Mouse (Mus musculus): ENCODE measurements around the gene Hist1h4d. TPM values are rescaled to one million over a fixed set of nuclear protein-coding genes. Genes with fewer than 3 reads are reported as not detected.
"Not testable (repeated sequence)": the region's sequence is repeated elsewhere in the genome, so short reads cannot be mapped to it uniquely, and the experiment has no call there.

Gene Hist1h4d
- total RNA-seq, 2 experiments from 2014 or later, result 61.5 to 67.6 TPM

- no peak for DNase-seq
- intact Hi-C loops (cut with DNase I), result loop anchor here (5.0 to 10.0 kb wide), 3 partner anchors 151 to 1872 kb away; partner anchors contain the start of genes Hist1h1b, Hist1h1c, Hist1h2ai and Hist1h2an
Observed at GRCm38 (mm10) chr13:23586099-23586939, 4.9 kb downstream of the Hist1h4d start.

DNA sequence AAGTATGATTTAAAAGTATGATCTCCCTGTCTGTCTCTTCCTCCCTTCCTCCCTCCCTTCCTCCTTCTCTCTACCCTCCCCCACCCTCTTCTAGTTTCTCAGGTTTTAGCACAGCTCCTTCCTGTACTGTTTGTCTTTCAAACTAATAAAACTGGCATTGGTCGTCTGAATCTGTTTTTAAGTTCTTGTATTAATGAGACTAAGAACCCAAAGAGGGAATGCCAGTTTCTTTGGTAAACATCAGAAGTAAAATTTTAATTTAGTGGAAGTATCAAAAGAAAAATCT is 5.5 kb downstream of the Hist1h4d start:
- DNase-seq, result no peak
- intact Hi-C loops (cut with DNase I), result loop anchor here (5.0 to 10.0 kb wide), 3 partner anchors 150 to 1872 kb away; partner anchors contain the start of genes Hist1h1b, Hist1h1c, Hist1h2ai and Hist1h2an

DNA sequence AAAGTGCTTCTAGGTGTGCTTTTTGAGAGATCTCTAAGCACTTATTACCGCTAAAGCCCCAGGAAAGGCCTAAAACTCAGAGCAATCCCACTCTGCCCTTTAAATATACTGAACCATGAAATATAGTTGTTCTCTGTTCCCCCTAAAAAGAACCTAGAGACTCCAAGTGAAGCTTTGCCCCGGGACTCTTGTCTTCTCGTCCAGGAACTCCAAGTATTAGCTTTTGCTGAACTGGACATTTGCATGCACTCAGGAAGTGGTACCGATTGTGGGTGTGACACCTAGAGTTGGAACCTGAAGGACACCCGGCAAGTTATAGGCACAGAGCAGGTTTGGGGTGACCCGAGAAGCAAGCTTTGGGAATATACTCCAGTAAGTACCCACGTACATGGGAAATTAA is 9.8 kb downstream of the Hist1h4d start:
- no peak for DNase-seq
- intact Hi-C loops (cut with DNase I), result no loop called here

GRCm38 (mm10) chr13:23591886-23592285 is 10.5 kb downstream of the Hist1h4d start:
- intact Hi-C loops (cut with DNase I); DNase-seq: not testable (repeated sequence)

DNA sequence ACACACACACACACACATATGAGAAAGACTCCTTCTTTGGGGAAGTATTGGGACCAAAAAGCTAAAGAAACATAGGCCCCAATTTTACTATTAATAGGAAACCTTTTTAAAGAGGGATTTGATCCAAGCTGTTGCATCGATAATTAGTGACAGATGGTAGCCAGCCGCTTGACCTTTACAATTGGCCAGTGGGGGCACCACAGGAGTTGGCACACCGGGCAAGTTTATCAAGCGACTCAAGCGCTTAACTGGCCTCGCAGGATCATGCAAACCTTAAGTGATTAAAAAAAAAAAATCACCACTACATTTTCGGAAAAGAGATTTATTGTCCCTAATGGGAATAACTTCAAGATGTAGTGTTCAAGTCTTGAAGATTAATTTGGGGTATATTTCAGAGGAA is 11.2 kb downstream of the Hist1h4d start:
- intact Hi-C loops (cut with DNase I), result no loop called here
- no peak for DNase-seq

GRCm38 (mm10) chr13:23593051-23593770 is 11.8 kb downstream of the Hist1h4d start:
- no peak for DNase-seq

DNA sequence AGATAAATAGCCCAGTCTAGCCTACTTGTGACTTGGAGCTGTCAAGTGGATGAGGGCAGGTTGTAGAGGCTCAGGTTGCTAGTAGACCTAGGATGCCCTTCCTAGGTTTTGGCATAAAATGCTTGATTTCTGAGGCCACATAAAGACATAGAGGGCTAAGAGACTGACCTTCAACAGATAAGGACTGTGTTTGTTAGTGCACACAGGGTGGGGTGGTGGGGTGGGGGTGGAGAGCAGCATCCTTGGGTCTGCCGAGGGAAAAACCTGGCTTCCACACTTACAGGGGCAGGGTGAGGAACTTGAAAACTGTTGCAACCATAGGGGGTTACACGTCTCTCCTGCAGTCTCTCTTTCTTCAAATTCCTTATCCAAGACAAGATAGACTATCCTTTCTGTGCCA is 13.8 kb downstream of the Hist1h4d start:
- no peak for DNase-seq
- intact Hi-C loops (cut with DNase I), result loop anchor here (5.0 kb wide), 1 partner anchor 73 kb away; no protein-coding TSS in a partner anchor

More at GRCm38 (mm10) chr13:23593051-23593770, 11.8 kb downstream of the Hist1h4d start:
- intact Hi-C loops (cut with DNase I), result no loop called here

DNA sequence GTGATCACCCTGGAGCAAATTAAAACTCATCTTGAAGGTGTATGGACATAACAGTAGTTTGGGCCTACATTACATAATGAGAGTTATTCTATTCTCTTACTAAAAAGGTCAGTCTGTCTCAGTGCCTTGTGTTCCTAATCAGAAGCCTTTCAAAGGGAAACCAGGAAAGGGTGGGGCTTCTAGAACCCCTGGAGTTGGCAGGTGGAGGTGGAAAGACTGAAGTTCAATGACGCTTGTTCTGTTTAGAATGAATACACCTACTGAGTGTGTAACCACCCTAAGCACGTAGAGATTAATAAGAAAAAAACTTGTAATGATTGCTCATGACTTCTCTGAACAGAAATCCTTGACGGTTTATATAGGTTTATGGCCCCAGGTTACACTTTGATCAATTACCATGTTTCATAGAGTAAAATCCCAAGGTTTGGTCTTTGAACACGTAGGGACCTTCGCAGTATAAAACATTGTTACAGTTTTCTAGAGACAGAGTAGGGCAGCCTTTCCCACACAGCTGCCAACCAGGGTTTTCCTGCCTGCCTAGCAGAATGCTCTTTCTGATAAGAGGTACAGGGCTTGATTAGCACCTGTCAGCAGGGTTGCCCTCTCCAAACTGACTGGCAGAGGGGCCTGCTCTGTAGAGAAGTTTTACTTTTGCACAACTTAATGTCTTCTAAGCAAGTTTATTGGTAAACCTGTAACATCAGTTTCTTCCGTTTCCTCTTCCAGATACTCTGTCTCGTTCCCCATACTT is 14.4 kb downstream of the Hist1h4d start:
- DNase-seq, result no peak
- intact Hi-C loops (cut with DNase I), result loop anchor here (5.0 kb wide), 1 partner anchor 73 kb away; no protein-coding TSS in a partner anchor

- intact Hi-C loops (cut with DNase I), result loop anchor here (2.0 to 5.0 kb wide), 2 partner anchors 76 to 173 kb away; no protein-coding TSS in a partner anchor
- peak; percentile 79 to 85 for DNase-seq
Observed at GRCm38 (mm10) chr13:23597957-23598356, 16.6 kb downstream of the Hist1h4d start.

DNA sequence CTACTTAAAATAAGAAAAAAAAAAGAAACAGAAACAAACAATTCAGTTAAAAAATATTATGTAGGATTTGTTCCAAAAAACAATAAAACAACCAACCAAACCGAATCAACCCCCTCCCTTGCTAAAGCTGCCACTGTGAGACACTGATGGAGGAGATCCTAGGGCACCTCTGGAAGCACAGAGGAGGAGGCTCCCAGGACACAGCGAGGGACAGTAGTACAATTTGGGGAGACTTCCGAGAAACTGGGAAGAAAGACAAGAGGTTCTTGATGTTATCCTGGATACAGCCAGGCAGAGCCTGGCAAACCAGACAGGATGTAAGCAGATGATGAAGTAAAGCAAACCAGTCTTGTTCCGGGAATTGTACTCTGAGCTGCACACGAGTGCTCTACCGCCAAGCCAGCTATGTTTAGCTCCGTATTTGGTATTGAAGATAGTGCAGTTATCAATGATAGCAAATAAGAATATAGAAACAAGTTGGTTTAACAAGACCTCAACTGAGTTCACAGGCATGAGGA is 21.8 kb downstream of the Hist1h4d start:
- no peak for DNase-seq

GRCm38 (mm10) chr13:23604452-23604851 is 23.1 kb downstream of the Hist1h4d start:
- intact Hi-C loops (cut with DNase I), result no loop called here

More for the DNA sequence above, 21.8 kb downstream of the Hist1h4d start:
- intact Hi-C loops (cut with DNase I), result no loop called here

DNA sequence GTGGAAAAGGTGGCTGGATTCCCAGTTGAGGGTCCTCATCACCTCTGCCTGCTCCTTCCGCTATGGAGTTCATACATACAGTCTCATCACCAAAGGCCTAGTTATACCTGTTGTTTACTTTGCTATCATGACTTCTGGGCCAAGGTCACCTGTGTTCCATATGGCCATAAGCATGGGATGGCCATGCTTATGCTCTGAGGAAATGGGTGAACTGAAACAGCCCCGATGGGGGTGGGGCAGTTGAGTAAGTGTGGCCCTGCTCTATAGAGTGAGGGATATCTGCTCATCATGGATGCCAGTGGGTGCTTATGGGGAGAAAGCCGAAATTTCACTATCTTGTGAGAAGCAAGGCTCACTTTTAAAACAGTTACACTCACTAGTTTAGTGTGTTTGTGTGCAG is 23.7 kb downstream of the Hist1h4d start:
- intact Hi-C loops (cut with DNase I), result no loop called here

More at GRCm38 (mm10) chr13:23604452-23604851, 23.1 kb downstream of the Hist1h4d start:
- DNase-seq, result no peak

DNA sequence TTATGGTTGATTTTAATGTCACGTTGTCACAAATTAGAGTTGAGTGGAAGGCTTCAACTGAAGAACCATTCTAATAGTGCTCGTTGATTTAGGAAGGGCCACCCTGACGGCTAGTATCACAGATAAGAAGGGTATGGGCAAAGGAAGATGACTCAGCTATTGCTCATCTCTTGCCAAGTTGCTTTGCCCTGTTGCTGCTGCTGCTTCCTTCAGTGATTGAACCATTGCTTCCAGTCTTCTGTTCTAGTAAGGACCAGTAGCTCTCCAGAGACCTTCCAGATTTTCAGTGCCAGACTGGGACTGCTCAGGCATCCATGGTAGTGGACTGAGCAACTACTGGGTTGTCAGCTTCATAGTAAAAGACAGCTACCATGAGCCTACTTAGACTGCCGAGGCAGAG is 27.8 kb downstream of the Hist1h4d start:
- intact Hi-C loops (cut with DNase I), result no loop called here
- no peak for DNase-seq

More for the DNA sequence above, 23.7 kb downstream of the Hist1h4d start:
- no peak for DNase-seq

GRCm38 (mm10) chr13:23609844-23610243 is 28.4 kb downstream of the Hist1h4d start:
- no peak for DNase-seq
- intact Hi-C loops (cut with DNase I), result no loop called here

GRCm38 (mm10) chr13:23610393-23610792 is 29.0 kb downstream of the Hist1h4d start:
- no peak for DNase-seq
- intact Hi-C loops (cut with DNase I), result no loop called here

- intact Hi-C loops (cut with DNase I), result no loop called here
- DNase-seq, result no peak
Observed at GRCm38 (mm10) chr13:23611638-23612037, 30.2 kb downstream of the Hist1h4d start.

DNA sequence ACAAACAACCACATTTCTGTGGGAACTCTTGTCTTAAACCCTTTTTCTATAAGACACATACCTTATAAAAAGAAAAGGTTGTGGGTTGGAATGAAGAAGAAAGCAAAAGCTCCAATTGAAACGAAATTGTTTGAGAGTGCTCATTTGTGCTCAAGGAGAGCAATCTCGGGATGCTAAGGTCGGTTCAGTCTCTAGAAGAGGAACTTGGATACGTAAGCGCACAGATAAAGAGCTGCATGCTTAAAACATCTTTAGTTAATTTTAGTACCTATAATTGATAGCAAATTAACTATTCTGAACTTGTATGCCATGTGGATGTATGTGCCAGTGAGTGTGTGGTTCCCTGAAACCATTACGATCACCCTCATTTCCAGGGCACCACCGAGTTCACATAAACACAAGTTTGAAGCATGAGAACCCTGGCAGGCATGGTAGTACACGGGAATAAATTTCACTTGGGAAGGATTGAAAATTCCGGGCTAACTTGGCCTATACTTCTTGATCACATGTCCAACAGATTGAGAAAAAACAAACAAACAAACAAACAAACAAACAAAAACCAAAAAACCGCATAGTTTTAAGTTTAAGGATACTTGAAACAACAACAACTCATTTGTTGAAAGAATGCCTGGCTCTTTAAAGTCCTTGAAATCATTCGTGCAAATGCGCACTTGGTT is 38.8 kb downstream of the Hist1h4d start:
- no peak for DNase-seq
- intact Hi-C loops (cut with DNase I), result loop anchor here (2.0 to 10.0 kb wide), 5 partner anchors 119 to 1908 kb away; partner anchors contain the start of genes Hist1h1a, Hist1h1c, Hist1h3a and Hist1h4a

DNA sequence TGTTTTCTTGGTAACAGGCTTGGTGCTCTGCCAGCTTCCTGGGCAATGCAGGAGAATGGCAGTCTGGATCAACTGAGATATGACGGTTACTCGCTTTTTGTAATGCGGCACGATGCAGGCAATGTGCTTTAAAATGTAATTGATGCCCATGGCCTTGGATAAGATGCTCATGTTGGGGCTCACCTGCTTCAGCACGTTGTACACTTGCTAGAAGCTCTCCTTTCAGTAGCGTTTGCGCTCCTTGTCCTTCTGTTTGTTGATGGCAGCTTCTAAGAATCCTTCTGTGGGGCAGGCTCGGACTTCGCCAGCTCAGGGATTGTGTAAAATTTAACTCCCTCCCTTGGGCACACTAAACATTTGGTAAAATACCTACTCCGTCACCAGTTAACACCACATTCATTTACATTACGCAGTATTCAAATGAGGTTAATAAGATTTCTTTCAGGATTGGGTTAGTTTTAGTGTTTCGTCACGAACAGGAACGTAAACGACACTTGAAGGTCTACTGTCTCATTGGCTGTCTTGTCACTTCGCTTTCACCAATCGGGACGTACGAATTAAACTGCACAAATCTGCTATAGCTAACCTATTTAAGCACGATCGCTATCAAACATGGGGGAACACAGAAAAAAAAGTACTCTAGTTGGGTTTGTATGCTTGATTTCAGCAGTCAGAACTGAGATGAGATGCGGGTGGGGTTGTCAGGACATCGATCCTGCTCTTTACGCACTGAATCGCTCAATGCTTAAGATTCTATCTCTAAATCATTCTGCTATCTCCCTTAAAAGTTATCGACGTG is 39.5 kb downstream of the Hist1h4d start, which contains the start of gene Hist1h2be:
Hist1h2be (minus strand) TSS at position 392 of the 799 bp plus-strand sequence.
- peak; percentile 55 to 77 for DNase-seq
- intact Hi-C loops (cut with DNase I), result loop anchor here (2.0 to 10.0 kb wide), 5 partner anchors 118 to 1909 kb away; partner anchors contain the start of genes Hist1h1a, Hist1h1c, Hist1h3a and Hist1h4a
